Mouse (Mus musculus): ENCODE data around the gene Slc28a3.

Gene Slc28a3

DNA sequence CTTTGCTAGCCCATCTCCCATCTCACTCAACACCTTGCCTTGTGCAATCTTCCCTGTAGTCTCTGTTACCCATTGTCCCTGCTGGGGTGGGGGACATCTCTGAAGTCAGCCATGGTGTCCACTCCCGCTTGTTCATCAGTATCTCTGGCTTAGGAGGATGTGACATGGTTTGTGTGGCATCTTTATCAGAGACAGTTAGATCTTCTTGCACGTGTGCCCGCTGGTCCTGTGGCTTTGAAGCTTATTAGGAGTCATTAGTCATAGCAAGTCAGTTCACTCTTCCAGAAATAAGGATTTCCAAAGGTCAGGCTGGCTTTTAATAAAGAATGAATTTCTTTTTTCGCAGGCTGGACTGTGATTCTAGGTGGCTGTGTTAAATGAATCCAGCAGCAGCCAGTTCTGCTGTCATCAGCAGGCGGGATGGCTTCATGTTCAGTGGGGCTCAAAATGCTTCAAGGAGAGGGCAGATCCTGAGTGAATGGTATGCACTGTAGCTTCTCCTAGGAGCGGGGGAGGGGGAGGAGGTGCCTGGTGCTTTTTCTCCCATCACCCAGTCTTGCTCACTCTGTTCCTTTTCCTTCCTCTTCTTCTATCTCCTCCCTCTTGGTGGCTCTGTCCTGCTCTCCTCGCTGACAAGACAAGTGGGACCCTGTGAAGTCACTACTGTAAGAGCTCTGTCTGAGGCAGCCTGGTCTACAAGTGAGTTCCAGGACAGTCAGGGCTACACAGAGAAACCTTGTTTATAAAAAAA lies 89.9 kb downstream of the Slc28a3 start:
- DNase-seq = no peak

DNA sequence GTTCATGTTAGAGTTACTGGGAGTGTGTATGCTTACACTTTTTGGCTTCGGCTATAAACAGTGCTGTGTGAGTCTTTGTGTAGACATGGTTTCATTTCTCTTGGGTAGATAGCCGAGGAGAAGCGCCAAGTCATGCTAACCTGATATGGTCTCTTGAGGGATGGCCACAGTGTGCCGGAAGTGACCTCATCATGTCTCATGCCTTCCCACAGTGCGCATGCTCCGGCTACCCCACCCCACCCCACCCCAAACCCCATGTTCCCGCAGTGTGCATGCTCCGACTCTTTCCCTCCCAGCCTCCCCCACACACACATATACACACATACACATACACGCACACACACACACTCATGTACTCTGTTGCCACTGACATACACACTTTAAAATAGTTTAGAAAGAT lies 90.6 kb downstream of the Slc28a3 start:
- DNase-seq = no peak

- DNase-seq = no peak
These were observed 94.4 kb downstream of the Slc28a3 start for GRCm38 (mm10) chr13:58516277-58516676.

- DNase-seq = no peak
These were observed 95.0 kb downstream of the Slc28a3 start for GRCm38 (mm10) chr13:58515635-58516034.

DNA sequence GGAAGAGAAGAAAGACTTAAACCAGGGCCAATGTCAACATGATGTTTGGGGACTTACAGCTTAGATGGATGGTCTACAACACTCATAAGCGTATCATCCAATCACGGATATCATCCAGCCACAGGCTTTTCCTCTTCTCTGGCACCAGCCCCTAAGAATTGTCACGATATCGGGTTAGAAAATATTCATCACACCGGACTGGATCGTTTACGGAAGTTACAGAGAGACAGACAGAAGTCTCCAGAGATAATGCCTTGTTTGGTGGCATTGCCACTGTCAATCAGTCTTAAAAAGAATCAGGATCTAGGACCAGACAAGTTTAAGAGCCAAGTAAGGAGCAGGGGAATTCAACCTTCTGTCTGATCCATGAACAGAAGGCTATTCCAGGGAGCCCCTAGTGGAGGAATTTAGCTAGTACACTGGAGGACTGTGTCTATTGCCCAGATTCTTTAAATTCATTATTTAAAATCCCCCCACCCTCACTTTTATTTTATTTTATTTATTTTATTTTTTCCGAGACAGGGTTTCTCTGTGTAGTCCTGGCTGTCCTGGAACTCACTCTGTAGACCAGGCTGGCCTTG lies 96.4 kb downstream of the Slc28a3 start:
- no peak for DNase-seq

DNA sequence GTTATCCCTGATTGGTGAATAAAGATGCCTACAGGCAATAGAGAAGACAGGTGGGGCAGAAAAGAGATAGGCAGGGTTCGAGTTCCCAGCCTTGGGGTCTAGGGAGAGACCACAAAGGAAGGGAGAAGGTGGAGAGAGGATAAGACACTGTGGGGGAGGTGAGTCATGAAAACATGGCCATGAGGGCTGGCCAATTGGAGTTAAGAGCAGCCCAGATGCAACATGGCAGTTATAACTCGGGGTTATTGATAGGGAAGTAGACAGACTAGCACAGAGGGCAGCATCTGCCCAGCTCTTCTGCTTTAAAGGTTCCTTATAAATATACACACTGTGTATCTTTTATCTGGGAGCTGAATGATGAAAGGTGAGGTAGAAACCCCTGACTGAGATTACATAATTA lies 98.8 kb downstream of the Slc28a3 start:
- DNase-seq = no peak

- DNase-seq = peak; percentile 29
These were observed 99.4 kb downstream of the Slc28a3 start for GRCm38 (mm10) chr13:58511248-58511647.

DNA sequence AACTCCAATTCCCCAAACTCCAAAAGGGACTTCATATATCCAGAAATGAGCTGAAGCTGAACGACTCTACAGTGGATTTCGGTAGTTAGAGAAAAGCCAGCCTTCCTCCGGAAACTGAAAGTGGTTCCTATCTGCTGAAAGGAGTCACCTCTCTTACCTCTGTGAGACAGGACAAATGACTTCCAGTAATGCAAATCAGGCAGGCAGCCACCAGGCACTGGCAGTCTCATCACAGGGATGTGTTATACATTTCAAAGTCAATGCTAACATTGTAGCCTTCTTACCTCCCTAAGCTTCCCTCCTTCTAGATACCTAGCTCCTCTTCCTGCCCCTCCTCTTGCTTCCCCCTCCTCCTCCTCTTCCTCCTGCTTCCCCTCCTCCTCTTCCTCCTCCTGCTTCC lies 101.4 kb downstream of the Slc28a3 start:
- no peak for DNase-seq

DNA sequence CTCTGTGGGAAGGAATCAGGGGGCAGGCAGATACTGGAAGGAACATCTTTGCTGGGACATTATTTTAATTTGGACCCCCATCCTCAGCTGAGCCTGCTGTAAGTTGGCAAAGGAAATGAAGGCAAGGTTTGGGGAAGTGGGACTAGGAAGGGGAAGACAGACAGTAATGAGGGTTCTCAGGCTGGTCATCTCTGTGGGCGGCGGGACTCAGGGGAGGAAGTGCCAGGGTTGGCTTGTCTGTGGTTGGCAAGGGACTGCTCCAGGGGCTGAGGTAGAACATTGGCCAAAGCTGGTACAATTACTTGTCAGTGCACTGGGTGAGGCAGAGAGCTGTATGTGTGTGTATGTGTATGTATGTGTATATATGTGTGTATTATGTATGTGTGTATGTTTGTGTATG lies 107.1 kb downstream of the Slc28a3 start:
- DNase-seq = peak; percentile 72

GRCm38 (mm10) chr13:58497809-58498208 lies 112.9 kb downstream of the Slc28a3 start:
- DNase-seq = no peak

Data from layer of hippocampus, adult 9-11 months (tissue).